Mouse (Mus musculus): ENCODE results near the gene Plek2.

DNA sequence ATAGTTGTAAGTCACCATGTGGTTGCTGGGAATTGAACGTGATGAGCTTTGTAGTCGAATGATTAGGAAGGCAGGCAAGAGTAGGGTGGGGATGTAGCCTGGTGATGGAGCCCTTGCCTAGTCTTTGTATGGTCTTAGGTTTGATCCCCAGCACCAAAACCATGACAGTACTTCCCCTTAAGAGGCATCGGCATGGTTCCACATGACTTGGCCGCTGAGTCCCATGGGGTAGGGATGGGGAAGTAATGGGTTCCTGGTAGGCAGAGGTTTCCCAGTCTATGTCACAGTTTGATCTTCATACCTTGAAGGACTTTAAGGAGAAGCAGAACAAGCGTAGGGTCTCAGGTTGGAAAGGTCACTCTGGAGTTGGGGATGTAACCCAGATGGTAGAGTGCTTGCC, 5.3 kb downstream of the Plek2 start:
- no peak for TF ChIP-seq CTCF (IDR thresholded peaks at IDR 0.05; ENCODE audit: control insufficient read depth, insufficient read depth, insufficient read length)
- no peak for TF ChIP-seq MAX (IDR thresholded peaks at IDR 0.05)
- no peak for TF ChIP-seq FOSL1 (IDR thresholded peaks at IDR 0.05; ENCODE audit: insufficient read depth, low read length, poor library complexity, severe bottlenecking)
- no peak for TF ChIP-seq MYOD1 (IDR thresholded peaks at IDR 0.05; ENCODE audit: control insufficient read depth, insufficient read length, low read depth)
- no peak for TF ChIP-seq CEBPB (IDR thresholded peaks at IDR 0.05; ENCODE audit: low read depth)

Measured in C2C12 (cell line).